Mouse (Mus musculus) cerebellum, adult 9-11 months (tissue): ENCODE results near the gene Cxcl12.

Experiments used
- DNase-seq: peaks from one replicate; pipeline ENCODE4 v3.0.0; 2022

Gene Cxcl12

GRCm38 (mm10) chr6:117175113-117175793 is 6.9 kb downstream of the Cxcl12 start:
- no peak for DNase-seq

DNA sequence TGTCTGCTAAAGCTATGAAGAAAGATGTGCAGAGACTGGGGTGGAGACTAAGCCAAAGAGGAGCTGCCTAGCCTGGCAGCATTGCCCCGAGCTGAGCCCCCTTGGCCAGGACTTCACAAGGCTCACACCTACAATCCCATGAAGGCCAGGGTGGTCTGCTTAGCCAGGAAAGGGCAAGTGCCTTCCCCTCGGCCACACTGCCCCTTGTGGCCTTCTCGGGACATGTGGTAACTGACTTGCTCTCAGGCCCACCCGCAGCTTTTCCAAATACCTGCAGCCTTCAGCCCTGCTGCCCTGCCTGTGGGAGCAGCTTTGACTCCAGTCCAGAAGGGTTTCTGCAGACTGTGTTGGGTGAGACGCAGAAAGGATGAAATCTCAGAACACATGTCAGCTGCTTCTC is 8.1 kb downstream of the Cxcl12 start:
- DNase-seq: no peak

DNA sequence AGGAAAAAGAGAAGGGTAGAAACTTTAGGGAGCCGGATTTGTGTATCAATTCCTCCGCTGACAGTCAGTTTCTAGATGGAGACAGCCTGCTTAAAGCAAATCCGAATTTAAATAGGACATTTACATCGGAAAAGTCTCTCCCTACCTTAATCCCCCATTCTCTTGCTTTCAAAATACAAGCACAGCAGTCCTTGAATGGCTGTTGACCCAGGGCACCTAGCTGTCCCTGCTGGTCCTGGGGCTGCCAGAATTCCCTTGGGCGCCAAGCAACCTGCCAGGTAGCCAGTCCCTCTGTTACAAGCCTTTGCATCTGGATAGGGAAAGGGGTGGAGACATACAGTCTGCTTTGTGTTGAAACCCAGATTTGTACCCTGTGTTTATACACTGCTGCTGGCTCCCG is 12.0 kb downstream of the Cxcl12 start:
- DNase-seq: no peak

GRCm38 (mm10) chr6:117185381-117185780 is 17.0 kb downstream of the Cxcl12 start:
- DNase-seq: no peak

GRCm38 (mm10) chr6:117190453-117190852 is 22.1 kb downstream of the Cxcl12 start:
- no peak for DNase-seq

DNA sequence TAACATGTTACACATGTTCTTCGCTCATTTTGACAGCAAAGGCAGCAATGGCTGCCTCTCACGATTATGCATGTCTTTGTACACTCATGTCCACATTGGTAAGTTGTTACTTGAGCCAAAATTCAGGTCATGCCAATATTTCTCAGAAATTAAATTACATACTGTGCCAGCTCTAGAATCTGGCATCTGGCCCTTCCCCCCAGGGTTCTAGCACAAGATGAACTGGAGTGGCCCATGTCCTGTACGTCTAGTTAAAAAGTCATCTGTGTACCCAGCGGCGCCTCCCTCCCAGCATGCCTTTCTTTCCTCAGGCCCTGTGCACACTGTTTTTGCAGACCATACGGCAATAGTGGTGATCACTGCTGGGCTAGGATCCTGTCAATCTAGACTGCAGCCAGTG is 23.4 kb downstream of the Cxcl12 start:
- no peak for DNase-seq

- no peak for DNase-seq
Observed at GRCm38 (mm10) chr6:117192678-117193077, 24.3 kb downstream of the Cxcl12 start.

GRCm38 (mm10) chr6:117195270-117195669 is 26.9 kb downstream of the Cxcl12 start:
- DNase-seq: no peak

DNA sequence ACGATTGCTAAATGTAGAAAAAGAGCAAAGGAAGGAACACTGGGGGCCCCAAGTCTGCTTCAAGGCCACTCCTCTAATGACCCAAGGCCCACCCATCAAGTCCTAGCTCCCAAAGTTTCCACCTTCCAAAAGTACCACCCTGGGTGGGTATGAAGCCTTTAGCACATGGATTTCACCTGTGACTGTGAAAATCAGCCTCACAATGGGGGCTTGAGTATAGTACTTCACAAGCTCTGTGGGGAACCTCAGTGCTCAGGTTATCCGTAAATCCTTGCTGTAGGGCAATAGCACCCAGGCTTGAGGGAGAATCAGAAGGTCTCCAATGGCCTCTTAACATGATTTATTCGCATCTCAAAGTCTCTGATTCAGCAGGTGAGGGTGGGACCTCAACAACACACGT is 30.5 kb downstream of the Cxcl12 start:
- DNase-seq: no peak

- no peak for DNase-seq
Observed at GRCm38 (mm10) chr6:117199718-117200117, 31.4 kb downstream of the Cxcl12 start.

- no peak for DNase-seq
Observed at GRCm38 (mm10) chr6:117200916-117201315, 32.6 kb downstream of the Cxcl12 start.

DNA sequence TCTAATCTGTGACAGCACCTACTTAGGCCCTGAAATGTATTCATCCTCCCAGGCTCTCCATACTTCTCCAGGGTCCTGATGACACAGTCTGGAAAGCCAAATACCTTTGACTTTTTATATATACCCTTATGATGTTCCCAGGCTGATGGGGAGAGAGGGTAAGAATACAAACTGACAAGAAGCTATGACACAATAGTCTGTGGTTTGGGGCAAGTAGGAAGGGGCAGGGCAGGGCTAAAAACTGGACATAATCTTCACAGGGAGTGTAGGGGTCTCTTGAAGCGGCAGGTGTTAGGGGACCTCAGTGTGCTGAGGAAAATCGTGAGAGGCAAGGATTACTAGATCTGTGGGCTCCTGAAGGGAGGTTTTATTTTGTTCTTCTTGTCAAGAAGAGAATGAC is 33.1 kb downstream of the Cxcl12 start:
- no peak for DNase-seq

- no peak for DNase-seq
Observed at GRCm38 (mm10) chr6:117201859-117202258, 33.5 kb downstream of the Cxcl12 start.

GRCm38 (mm10) chr6:117202856-117203400 is 34.6 kb downstream of the Cxcl12 start:
- no peak for DNase-seq

DNA sequence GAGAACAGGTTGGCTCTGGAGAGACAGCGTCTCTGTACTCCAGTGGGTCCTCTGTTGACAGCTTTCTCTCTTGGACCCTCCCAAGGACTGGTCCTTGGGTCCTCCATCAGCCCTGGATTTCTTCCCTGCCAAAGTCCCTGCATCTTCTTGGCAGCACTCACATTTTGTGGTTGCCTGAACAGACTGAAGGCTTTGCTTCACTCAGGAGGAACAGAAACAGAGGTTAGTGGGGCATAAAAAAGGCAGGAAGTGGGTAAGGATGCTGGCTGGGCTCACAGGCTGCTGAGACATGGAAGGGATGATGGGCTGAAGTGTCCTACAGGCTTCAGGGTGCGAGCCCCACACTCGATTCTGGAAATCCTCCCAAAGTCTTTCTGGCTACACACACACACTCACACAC is 35.8 kb downstream of the Cxcl12 start:
- no peak for DNase-seq

DNA sequence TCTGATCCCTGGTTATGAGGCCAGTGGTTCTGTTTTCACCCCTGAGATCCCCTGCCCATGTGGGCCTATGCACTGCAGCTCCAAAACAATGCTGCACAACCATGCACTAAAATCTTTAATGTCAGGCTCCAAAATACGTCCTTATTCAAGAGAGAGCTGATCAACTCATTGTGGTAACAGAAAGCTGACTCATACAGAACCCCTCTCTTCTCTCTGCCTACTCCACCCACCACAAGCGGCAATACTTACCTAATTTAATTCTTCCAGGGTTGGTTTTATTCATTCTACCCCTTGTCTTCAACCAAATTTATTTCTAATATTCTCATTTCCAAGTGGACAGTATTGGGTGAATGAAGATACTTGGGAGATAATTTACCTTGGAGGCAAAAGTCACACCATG is 38.5 kb downstream of the Cxcl12 start:
- no peak for DNase-seq

GRCm38 (mm10) chr6:117207289-117207688 is 39.0 kb downstream of the Cxcl12 start:
- no peak for DNase-seq

DNA sequence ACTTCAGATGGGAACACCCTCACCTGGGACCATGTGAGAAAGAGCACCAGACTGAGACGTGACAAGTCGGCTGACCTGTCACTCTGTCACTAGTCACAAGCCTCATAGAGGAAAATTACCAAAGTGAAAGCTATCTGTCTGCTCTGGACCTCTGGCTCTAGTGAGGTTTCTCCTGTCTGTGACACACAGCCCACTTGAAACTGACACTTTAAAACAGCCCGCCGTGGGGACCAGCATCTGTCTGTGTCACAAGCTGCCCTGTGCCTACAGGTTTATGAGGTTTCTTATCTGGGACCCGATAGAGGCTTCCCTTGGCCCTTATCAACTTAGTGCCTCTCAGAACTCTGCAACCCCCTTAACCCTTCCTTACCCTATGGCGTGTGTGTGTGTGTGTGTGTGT is 41.8 kb downstream of the Cxcl12 start:
- no peak for DNase-seq

DNA sequence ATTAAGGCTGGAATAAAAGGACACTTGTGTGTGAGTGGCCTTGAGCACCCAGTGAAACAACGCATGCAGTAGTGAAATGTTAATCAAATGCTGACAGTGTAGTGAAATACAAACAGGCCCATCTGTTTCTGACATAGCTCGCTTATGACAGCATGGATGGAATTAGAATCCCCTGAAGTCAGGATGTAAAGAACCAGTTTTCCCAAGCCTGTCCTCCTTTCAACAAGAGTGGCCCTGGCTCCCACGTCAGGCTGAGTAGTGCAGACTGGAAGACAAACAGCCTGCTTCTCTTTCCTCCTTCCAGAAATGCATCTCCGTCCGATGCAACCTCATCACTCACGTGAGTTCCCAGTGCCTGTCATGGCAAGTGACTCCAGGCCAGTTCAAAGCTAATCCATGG is 42.2 kb downstream of the Cxcl12 start:
- DNase-seq: no peak

DNA sequence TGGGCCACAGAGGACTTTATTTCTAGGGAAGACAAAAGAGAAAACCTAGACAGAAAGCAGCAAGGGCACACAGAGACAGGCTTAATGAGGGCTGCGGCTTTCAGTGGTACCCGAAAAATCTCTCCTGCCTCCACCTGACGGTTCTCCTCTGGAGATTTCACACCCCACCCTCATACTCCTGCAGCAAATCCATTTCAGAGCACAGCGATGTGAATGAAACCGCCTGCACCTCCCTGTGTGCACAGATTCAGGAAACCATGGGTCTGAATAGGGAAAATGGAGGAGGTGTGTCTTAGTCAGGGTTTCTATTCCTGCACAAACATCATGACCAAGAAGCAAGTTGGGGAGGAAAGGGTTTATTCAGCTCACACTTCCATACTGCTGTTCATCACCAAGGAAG is 46.2 kb downstream of the Cxcl12 start:
- no peak for DNase-seq

GRCm38 (mm10) chr6:117218442-117219299 is 50.3 kb downstream of the Cxcl12 start:
- DNase-seq: peak; percentile 61

DNA sequence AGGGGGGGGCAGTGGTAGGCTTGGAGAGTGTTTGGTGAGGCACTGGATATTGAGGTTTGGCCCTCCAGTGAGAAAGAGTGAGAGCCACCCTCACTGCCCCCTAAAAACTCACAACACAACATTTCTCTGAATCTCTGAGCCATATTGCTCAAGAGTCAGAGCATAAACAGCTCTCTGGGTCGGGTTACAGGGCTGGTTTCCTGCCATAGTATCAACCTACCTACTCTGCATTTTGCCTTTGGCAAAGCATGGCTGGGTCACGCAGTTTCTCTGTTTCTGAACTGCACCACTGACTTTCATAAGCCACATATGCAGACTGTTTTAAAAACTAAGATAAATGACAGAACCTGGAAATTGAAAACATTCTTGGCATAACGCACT is 51.0 kb downstream of the Cxcl12 start:
- DNase-seq: peak; percentile 4

DNA sequence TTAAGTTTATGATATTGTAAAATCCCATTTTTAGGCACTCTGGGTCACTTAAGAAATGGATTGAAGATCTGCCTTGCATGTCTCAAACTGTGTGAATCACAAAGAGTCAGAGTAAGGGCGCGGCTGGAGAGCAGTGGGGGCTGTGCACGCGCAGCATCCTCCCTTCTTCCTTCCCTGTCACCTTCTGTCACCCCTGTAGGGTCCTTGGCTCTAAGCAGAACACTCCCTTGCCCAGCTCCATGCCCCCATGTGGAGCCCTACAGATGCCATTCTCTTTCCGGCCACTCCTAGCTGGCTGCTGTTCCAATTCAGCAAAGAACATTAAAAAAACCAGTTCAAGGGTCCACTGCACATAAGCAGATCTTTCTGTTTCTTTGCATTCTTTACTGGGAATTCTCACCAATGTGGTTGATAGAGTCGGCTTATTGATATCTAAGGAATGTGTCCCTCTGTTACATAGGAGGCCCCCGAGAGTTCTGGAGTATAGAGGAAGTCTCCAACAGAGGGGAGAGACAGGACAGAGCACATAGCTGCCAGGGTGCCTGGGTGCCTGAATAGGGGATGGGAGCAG is 51.7 kb downstream of the Cxcl12 start:
- DNase-seq: peak; percentile 39

DNA sequence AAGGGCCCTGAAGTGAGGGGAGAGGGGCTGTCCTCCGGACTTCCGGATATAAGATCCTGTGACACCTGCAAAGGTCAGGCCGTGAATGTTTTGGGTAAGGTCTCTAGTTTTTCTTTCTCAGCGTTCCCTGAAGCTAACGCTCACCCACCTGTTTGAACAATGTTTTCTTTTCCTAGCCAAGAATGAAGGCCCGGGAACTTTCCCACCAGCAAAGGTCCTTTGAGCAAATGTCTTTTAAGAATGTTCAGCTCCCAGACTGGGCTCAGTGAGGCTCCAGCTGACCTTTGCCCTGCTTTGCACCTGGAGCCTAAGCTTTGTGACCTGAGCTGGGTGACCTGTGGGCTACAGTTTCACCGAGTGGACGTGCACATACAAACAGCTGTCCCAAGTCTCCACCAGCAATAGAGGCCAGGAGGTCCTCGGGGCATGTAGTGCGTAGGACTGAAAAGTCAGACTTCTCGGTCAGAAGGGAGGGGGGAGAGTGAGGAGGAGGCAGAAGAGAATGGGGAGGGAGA is 52.6 kb downstream of the Cxcl12 start:
- DNase-seq: peak; percentile 4
